32 mouse cellular contexts compared by ENCODE assay signal in the genomic region with DNA sequence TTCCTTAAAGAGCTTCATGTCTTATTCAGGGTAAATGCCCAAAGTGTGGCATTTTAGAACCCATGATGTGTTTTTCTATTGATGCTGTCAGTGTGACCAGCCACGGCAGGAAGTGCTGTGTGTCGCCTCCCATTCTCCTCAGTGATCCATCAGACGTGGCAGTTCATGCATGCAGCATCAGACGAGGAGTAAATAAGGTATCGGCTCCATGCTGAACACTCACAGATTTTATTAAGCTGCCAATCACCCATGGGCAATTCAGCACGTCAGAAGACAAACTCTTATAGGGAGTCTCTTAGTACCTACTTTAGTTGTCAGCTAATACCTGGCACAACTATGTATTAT.
DNase-seq lines count a peak whose midpoint lies in the region; ATAC-seq and TF ChIP-seq lines count a peak whose summit lies in the region.
"Had no signal": no experiment of that assay in that cellular context is flagged by ENCODE, and none has a peak within 500 bp of the region (broad histone marks: within the 10 kb centered on the region; RNA-seq: fewer than 3 reads in every experiment).

No protein-coding gene starts in this region.

- H3K36me3 ChIP-seq in forebrain, embryonic 11.5 days (ENCODE audit: control insufficient read depth, insufficient read depth, low read length), result no peaks in the 10 kb centered on the region
- H3K36me3 ChIP-seq in forebrain, postnatal 0 days (ENCODE audit: insufficient read depth), result no peaks in the 10 kb centered on the region
- H3K36me3 ChIP-seq in midbrain, embryonic 13.5 days, result no peaks in the 10 kb centered on the region
- no peaks in the 10 kb centered on the region for H3K36me3 ChIP-seq in midbrain, embryonic 15.5 days (replicated peaks)
- H3K36me3 ChIP-seq: kidney, embryonic 15.5 days; limb, embryonic 12.5 days; liver, embryonic 15.5 days had no signal

- H3K4me2 ChIP-seq in forebrain, embryonic 11.5 days (ENCODE audit: low read depth, low read length, severe bottlenecking), result no peak overlapping the region
- no peak overlapping the region for H3K4me2 ChIP-seq in forebrain, postnatal 0 days (ENCODE audit: low read depth)
- no peak overlapping the region for H3K4me2 ChIP-seq in midbrain, embryonic 13.5 days (replicated peaks)
- no peak overlapping the region for H3K4me2 ChIP-seq in midbrain, embryonic 15.5 days
- H3K4me2 ChIP-seq: heart, embryonic 11.5 days; kidney, embryonic 15.5 days; limb, embryonic 12.5 days; liver, embryonic 15.5 days; lung, embryonic 14.5 days had no signal

- H3K27me3 ChIP-seq in forebrain, embryonic 11.5 days (ENCODE audit: control insufficient read depth, insufficient read depth, low read length), result no peaks in the 10 kb centered on the region
- no peaks in the 10 kb centered on the region for H3K27me3 ChIP-seq in forebrain, postnatal 0 days (ENCODE audit: insufficient read depth, low read length)
- no peaks in the 10 kb centered on the region for H3K27me3 ChIP-seq in midbrain, embryonic 13.5 days
- H3K27me3 ChIP-seq in midbrain, embryonic 15.5 days (replicated peaks), result no peaks in the 10 kb centered on the region
- H3K27me3 ChIP-seq: CH12.LX; kidney, embryonic 15.5 days; limb, embryonic 12.5 days; liver, embryonic 15.5 days had no signal

- 0 out of 2 replicates have a peak, but pooled peaks have one; percentile 10 for ATAC-seq in forebrain, embryonic 11.5 days (replicated peaks; ENCODE audit: low FRiP score)
- no peak for ATAC-seq in forebrain, postnatal 0 days
- ATAC-seq in midbrain, embryonic 13.5 days, result 0 out of 2 replicates have a peak, but pooled peaks have one; percentile 27
- no peak; the same call in 1 of the 2 replicates for ATAC-seq in midbrain, embryonic 15.5 days (replicated peaks)
- ATAC-seq: activated CD4-positive, CD25-positive, alpha-beta regulatory T cell, adult 4 months; inflammation-experienced regulatory T-cells, adult 6 months had no signal

- 65% methylated on average over 6 of the region's 6 CpGs for WGBS in forebrain, embryonic 11.5 days
- 28% methylated on average over 6 of the region's 6 CpGs for WGBS in forebrain, postnatal 0 days
- 38% methylated on average over 6 of the region's 6 CpGs for WGBS in midbrain, embryonic 13.5 days
- 28% methylated on average over 6 of the region's 6 CpGs for WGBS in midbrain, embryonic 15.5 days

- no peak overlapping the region for H3K27ac ChIP-seq in forebrain, embryonic 11.5 days (ENCODE audit: low read depth, low read length)
- H3K27ac ChIP-seq in forebrain, postnatal 0 days (ENCODE audit: low read depth, low read length), result no peak overlapping the region
- no peak overlapping the region for H3K27ac ChIP-seq in midbrain, embryonic 13.5 days
- H3K27ac ChIP-seq in midbrain, embryonic 15.5 days, result no peak overlapping the region
- H3K27ac ChIP-seq: gastrocnemius, adult 2 months; kidney, embryonic 15.5 days; left cerebral cortex, adult 2 months; limb, embryonic 12.5 days; liver, embryonic 15.5 days had no signal

- H3K4me3 ChIP-seq in forebrain, embryonic 11.5 days (ENCODE audit: low read depth, low read length), result no peak overlapping the region
- no peak overlapping the region for H3K4me3 ChIP-seq in forebrain, postnatal 0 days (ENCODE audit: low read depth, low read length)
- no peak overlapping the region for H3K4me3 ChIP-seq in midbrain, embryonic 13.5 days (replicated peaks)
- H3K4me3 ChIP-seq in midbrain, embryonic 15.5 days, result no peak overlapping the region
- H3K4me3 ChIP-seq: gastrocnemius, adult 2 months; kidney, embryonic 15.5 days; left cerebral cortex, adult 2 months; limb, embryonic 12.5 days; liver, embryonic 15.5 days had no signal

- H3K9ac ChIP-seq in forebrain, embryonic 11.5 days (ENCODE audit: low read length), result no peak overlapping the region
- no peak overlapping the region for H3K9ac ChIP-seq in forebrain, postnatal 0 days
- H3K9ac ChIP-seq in midbrain, embryonic 13.5 days (replicated peaks), result no peak overlapping the region
- H3K9ac ChIP-seq in midbrain, embryonic 15.5 days, result no peak overlapping the region
- H3K9ac ChIP-seq: kidney, embryonic 15.5 days; limb, embryonic 12.5 days; liver, embryonic 15.5 days; lung, embryonic 14.5 days had no signal

- no peak for DNase-seq in forebrain, embryonic 11.5 days (ENCODE audit: low spot score)
- DNase-seq in forebrain, postnatal 0 days, result no peak
- DNase-seq in retina, embryonic 14.5 days (ENCODE audit: low spot score), result peak; percentile 36
- no peak for DNase-seq in retina, postnatal 1 day
- no peak for DNase-seq in spleen, postnatal 10 days (ENCODE audit: low spot score in 2 of 2)
- no peak for DNase-seq in cerebellum, adult 9-10 months
- DNase-seq: adrenal gland, adult 2 months; adrenal gland, postnatal 36 days; cerebellum, adult 2 months; cerebellum, postnatal 25 days; gastrocnemius, adult 2 months; gastrocnemius, postnatal 36 days; heart, adult 18-20 months; heart, postnatal 36 days; kidney, adult 18-20 months; kidney, postnatal 25 days; lung, embryonic 14.5 days; lung, postnatal 14 days; right cerebral cortex, adult 18-20 months; right cerebral cortex, postnatal 4 days; thymus, adult 2 months; thymus, postnatal 4 days had no signal

- TF ChIP-seq CTCF in forebrain, postnatal 0 days (IDR thresholded peaks at IDR 0.05; ENCODE audit: low read depth), result no peak

- H3K4me1 ChIP-seq in forebrain, embryonic 11.5 days (replicated peaks; ENCODE audit: control insufficient read depth, insufficient read depth, low read length), result no peaks in the 10 kb centered on the region
- no peaks in the 10 kb centered on the region for H3K4me1 ChIP-seq in forebrain, postnatal 0 days (ENCODE audit: insufficient read depth)
- 0 out of 2 replicates have a peak, but pooled peaks cover 9% of the 10 kb centered on the region for H3K4me1 ChIP-seq in midbrain, embryonic 13.5 days (replicated peaks)
- no peaks in the 10 kb centered on the region for H3K4me1 ChIP-seq in midbrain, embryonic 15.5 days
- H3K4me1 ChIP-seq: kidney, embryonic 15.5 days; limb, embryonic 12.5 days; liver, embryonic 15.5 days had no signal

- H3K9me3 ChIP-seq in forebrain, embryonic 11.5 days (ENCODE audit: control insufficient read depth, low read length), result no peaks in the 10 kb centered on the region
- no peaks in the 10 kb centered on the region for H3K9me3 ChIP-seq in forebrain, postnatal 0 days (ENCODE audit: low read length)
- H3K9me3 ChIP-seq in midbrain, embryonic 13.5 days, result no peaks in the 10 kb centered on the region
- no peaks in the 10 kb centered on the region for H3K9me3 ChIP-seq in midbrain, embryonic 15.5 days
- H3K9me3 ChIP-seq: kidney, embryonic 15.5 days; limb, embryonic 12.5 days; liver, embryonic 15.5 days had no signal

Comparison
In these comparisons a context has a peak if more than half of its experiments do, and no peak if none do; other contexts are left out.
1. ATAC-seq: peak in forebrain, embryonic 11.5 days (single experiment) and midbrain, embryonic 13.5 days (single experiment); none in forebrain, postnatal 0 days (single experiment) and midbrain, embryonic 15.5 days (single experiment).